Mouse (Mus musculus) intestine, embryonic 16.5 days (tissue): ENCODE measurements around the gene Olfr273. TPM values are rescaled to one million over a fixed set of nuclear protein-coding genes. Genes with fewer than 3 reads are reported as not detected.
"Not testable (repeated sequence)": the region's sequence is repeated elsewhere in the genome, so short reads cannot be mapped to it uniquely, and the experiment has no call there.

Experiments used
- ATAC-seq: fragments of 200-750 bp; cut with Nextera tagmentation; 2 replicates; pipeline ENCODE4 v1.8.0; 2017; ENCODE audit warnings: moderate TSS enrichment, moderate library complexity
- H3K27ac ChIP-seq: fragments of 300-500 bp; sonication (generic); 2 replicates; pipeline ENCODE4 v1.5.1; 2014; ENCODE audit warnings: mild to moderate bottlenecking, low read length
- H3K27me3 ChIP-seq: fragments of 300-500 bp; sonication (generic); replicated peaks from 2 replicates; pipeline ENCODE4 v1.6.1; 2014; ENCODE audit warnings: low read length, control low read depth, mixed read lengths; ENCODE audit not compliant: control insufficient read depth, insufficient read depth
- H3K36me3 ChIP-seq: fragments of 300-500 bp; sonication (generic); 2 replicates; pipeline ENCODE4 v1.6.1; 2014; ENCODE audit warnings: low read length, control low read depth; ENCODE audit not compliant: control insufficient read depth, insufficient read depth
- H3K4me1 ChIP-seq: fragments of 300-500 bp; sonication (generic); 2 replicates; pipeline ENCODE4 v1.6.1; 2014; ENCODE audit warnings: low read length, control low read depth, mixed read lengths; ENCODE audit not compliant: control insufficient read depth, insufficient read depth
- H3K4me2 ChIP-seq: fragments of 300-500 bp; sonication (generic); 2 replicates; pipeline ENCODE4 v1.6.1; 2014; ENCODE audit warnings: low read depth, low read length, control low read depth
- H3K4me3 ChIP-seq: fragments of 300-500 bp; sonication (generic); 2 replicates; pipeline ENCODE4 v1.5.1; 2014; ENCODE audit warnings: mild to moderate bottlenecking, low read length
- H3K9ac ChIP-seq: fragments of 300-500 bp; sonication (generic); 2 replicates; pipeline ENCODE4 v1.6.1; 2014; ENCODE audit warnings: low read depth, low read length
- H3K9me3 ChIP-seq: fragments of 300-500 bp; sonication (generic); 2 replicates; pipeline ENCODE4 v1.6.1; 2016; ENCODE audit warnings: low read length, control low read depth; ENCODE audit not compliant: control insufficient read depth
- WGBS: fragments of 180-500 bp; shearing (Covaris S2); extraction: QIAGEN DNeasy Blood & Tissue Kit; methylation state at CpG from one replicate; pipeline ENCODE4 v1.1.7; 2014; 5-methylcytosine and 5-hydroxymethylcytosine counted together
- polyA plus RNA-seq: library from polyadenylated mRNA; unstranded; fragments of >200 nt; fragmentation: Nextera tagmentation; extraction: Ambion mirVana; gene quantifications from 2 replicates; pipeline ENCODE4 v1.2.1, GENCODE M21; 2015

Gene Olfr273
- not detected in 2 replicates for polyA plus RNA-seq

DNA sequence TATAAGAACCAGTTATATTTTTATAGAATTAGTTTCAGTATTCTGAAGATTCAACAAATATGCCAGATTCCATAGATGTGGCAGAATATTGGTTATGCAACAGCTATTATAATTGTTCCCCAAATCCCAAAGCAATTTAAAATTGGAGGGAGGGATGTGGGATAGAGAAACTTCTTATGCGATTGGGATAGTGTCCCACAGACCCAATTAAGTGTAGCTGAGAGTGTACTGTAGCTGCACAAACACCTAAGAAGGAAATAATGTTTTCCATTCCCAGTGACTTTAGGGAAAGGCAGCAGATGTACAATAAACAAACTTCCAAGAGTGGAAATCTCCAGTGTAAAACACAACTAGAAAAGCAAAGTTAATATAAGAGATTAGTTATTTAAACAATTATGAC is at the start of gene Olfr273:
Gene Olfr273, minus strand, starts transcription at position 101 of the 400 bp plus-strand sequence.
- no peaks in the 10 kb centered on the region for H3K4me1 ChIP-seq
- no peak for ATAC-seq
- WGBS: 54% methylated on average over 1 of the region's 1 CpGs

DNA sequence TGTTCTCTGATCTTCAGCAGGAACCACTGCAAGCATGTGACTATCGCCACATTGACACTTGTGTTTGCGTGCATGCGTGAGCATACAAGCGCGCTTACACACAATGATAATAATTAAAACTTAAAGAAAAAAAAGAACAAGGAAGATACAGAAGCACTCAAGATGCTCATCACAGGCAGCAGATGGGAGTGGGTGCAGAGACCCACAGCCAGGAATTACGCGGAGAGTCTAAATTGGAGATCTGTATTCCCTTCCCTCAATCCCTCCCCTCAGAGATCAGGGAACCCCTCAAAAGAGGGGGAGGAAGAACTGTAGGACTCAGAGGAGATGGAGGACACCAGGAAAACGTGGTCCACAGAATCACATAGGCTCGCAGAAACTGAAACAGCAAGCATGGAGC is 5.1 kb upstream of the Olfr273 start:
- WGBS: 90% methylated on average over 9 of the region's 9 CpGs
- H3K9ac ChIP-seq: no peak overlapping the region
- no peaks in the 10 kb centered on the region for H3K9me3 ChIP-seq
- no peaks in the 10 kb centered on the region for H3K36me3 ChIP-seq
- H3K4me2 ChIP-seq: no peak overlapping the region
- ATAC-seq: no peak
- H3K27me3 ChIP-seq: no peaks in the 10 kb centered on the region
- no peak overlapping the region for H3K27ac ChIP-seq
- H3K4me1 ChIP-seq: no peaks in the 10 kb centered on the region
- H3K4me3 ChIP-seq: no peak overlapping the region

More for the DNA sequence above, at the start of gene Olfr273:
- no peak within 1 kb of the TSS for H3K27ac ChIP-seq
- no peak within 1 kb of the TSS for H3K9ac ChIP-seq
- no peaks in the 10 kb centered on the region for H3K27me3 ChIP-seq
- H3K36me3 ChIP-seq: no peaks in the 10 kb centered on the region
- no peak within 1 kb of the TSS for H3K4me3 ChIP-seq
- no peak within 1 kb of the TSS for H3K4me2 ChIP-seq
- H3K9me3 ChIP-seq: no peaks in the 10 kb centered on the region

- 83% methylated on average over 5 of the region's 5 CpGs for WGBS
These were observed 9.4 kb downstream of the Olfr273 start for GRCm38 (mm10) chr4:52849672-52850071.

DNA sequence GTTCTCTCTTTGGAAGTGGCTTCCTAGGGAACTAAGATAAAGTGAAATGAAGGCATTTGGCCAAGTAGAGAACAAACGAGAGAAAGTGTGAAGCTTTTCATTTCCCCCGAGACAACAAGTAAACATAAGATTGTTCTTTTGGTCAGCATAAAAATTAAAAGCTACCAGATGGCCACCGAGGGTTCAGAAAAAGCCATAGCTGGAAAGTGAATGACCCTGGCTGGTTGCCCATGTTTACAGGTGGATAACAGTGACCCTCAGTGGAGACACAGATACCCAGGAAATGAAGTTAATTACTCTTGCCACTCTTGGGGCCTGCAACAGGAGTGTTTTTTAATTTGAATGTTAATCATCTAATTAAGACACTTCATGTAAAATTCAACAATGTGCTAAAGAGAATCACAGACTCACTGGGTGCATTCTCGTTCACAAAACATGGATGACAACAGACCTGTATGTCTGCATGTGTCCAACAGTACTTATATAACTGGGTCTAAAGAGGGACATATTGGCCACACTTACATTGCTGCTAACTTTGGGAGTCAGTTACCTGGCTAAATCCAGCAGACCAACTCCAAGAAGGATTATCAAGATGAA is 9.9 kb downstream of the Olfr273 start:
- Histone ChIP-seq H3K27ac (no peak overlapping the region), H3K4me3 (no peak overlapping the region), H3K9me3 (no peaks in the 10 kb centered on the region), H3K36me3 (no peaks in the 10 kb centered on the region), H3K4me2 (no peak overlapping the region), H3K27me3 (no peaks in the 10 kb centered on the region), H3K9ac (no peak overlapping the region), H3K4me1 (no peaks in the 10 kb centered on the region)
- WGBS: 58% methylated on average over 4 of the region's 4 CpGs
- ATAC-seq: no peak

More at GRCm38 (mm10) chr4:52849672-52850071, 9.4 kb downstream of the Olfr273 start:
- H3K27me3 ChIP-seq: no peaks in the 10 kb centered on the region
- H3K4me1 ChIP-seq: no peaks in the 10 kb centered on the region
- no peak overlapping the region for H3K4me3 ChIP-seq
- H3K4me2 ChIP-seq: no peak overlapping the region
- H3K9ac ChIP-seq: no peak overlapping the region
- ATAC-seq: no peak
- H3K9me3 ChIP-seq: no peaks in the 10 kb centered on the region
- no peak overlapping the region for H3K27ac ChIP-seq
- no peaks in the 10 kb centered on the region for H3K36me3 ChIP-seq

DNA sequence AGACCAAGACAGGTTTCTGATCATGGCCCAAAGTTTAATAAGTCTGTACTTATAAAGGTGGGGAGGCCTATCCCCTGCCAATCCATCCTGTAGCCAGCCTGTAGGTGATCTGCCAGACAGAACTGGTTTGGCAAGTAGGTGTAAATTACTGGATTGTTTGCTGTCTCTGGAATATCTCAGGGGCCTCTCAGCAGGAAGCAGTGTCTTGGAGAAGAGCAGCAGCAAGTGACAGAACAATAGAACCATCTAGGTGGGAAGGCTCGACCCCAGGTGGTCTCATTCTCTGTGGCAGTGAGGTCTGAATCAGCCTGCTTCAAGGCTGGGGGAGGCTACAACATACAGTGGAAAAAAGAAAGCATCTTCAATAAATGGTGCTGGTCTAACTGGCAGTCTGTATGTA is 13.6 kb downstream of the Olfr273 start:
- 16% methylated on average over 1 of the region's 1 CpGs for WGBS

DNA sequence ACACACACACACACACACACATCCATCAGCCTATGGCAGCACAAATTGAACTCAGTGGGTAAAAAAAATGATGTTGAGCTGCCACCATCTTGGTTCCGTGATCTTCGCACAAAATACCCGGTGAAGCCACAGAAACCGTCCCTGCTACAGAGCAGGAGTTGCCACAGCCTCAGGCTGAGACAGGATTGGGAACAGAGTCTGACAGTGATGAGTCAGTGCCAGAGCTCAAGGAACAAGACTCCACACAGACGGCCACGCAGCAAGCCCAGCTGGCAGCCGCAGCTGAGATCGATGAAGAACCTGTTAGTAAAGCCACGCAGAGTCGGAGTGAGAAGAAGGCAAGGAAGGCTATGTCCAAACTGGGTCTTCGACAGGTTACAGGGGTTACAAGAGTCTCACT is 37.7 kb downstream of the Olfr273 start:
- 97% methylated on average over 11 of the region's 11 CpGs for WGBS
- H3K4me1 ChIP-seq: no peaks in the 10 kb centered on the region
- H3K4me2 ChIP-seq: no peak overlapping the region
- no peaks in the 10 kb centered on the region for H3K9me3 ChIP-seq
- H3K4me3 ChIP-seq: no peak overlapping the region
- no peaks in the 10 kb centered on the region for H3K27me3 ChIP-seq
- no peak for ATAC-seq
- no peak overlapping the region for H3K9ac ChIP-seq
- H3K27ac ChIP-seq: no peak overlapping the region
- no peaks in the 10 kb centered on the region for H3K36me3 ChIP-seq

More for the DNA sequence above, 13.6 kb downstream of the Olfr273 start:
- H3K4me3 ChIP-seq, H3K4me2 ChIP-seq, H3K9me3 ChIP-seq, H3K27ac ChIP-seq, ATAC-seq, H3K27me3 ChIP-seq, H3K4me1 ChIP-seq, H3K36me3 ChIP-seq, H3K9ac ChIP-seq: not testable (repeated sequence)

GRCm38 (mm10) chr4:52814304-52814703 is 44.7 kb downstream of the Olfr273 start, which contains the start of gene Olfr275:
Olfr275 (plus strand) TSS chr4:52814604.
- H3K4me2 ChIP-seq: no peak within 1 kb of the TSS
- WGBS: 91% methylated on average over 2 of the region's 2 CpGs
- H3K27ac ChIP-seq: no peak within 1 kb of the TSS
- ATAC-seq: no peak
- H3K4me3 ChIP-seq: no peak within 1 kb of the TSS
- H3K9ac ChIP-seq: no peak within 1 kb of the TSS
- no peaks in the 10 kb centered on the region for H3K9me3 ChIP-seq
- no peaks in the 10 kb centered on the region for H3K4me1 ChIP-seq
- H3K36me3 ChIP-seq: no peaks in the 10 kb centered on the region
- H3K27me3 ChIP-seq: no peaks in the 10 kb centered on the region

- Histone ChIP-seq H3K9me3 (no peaks in the 10 kb centered on the region), H3K4me3 (no peak overlapping the region), H3K9ac (no peak overlapping the region), H3K36me3 (no peaks in the 10 kb centered on the region), H3K27ac (no peak overlapping the region), H3K4me1 (no peaks in the 10 kb centered on the region), H3K4me2 (no peak overlapping the region), H3K27me3 (no peaks in the 10 kb centered on the region)
- no peak for ATAC-seq
- WGBS: 29% methylated on average over 2 of the region's 2 CpGs
These were observed 47.2 kb downstream of the Olfr273 start for GRCm38 (mm10) chr4:52811871-52812270.
